Mouse (Mus musculus) olfactory bulb, adult 2 months (tissue): ENCODE data around the gene Jup.

Source experiments
- CTCF ChIP-seq: fragments of 200-500 bp; IDR thresholded peaks from 2 replicates; pipeline ENCODE4 v1.5.1; 2012; ENCODE audit warnings: low read depth, mild to moderate bottlenecking, low read length, moderate library complexity; ENCODE audit not compliant: insufficient read depth
- POLR2A ChIP-seq: fragments of 200-500 bp; IDR thresholded peaks from 2 replicates; pipeline ENCODE4 v1.6.1; 2012; ENCODE audit warnings: mild to moderate bottlenecking, low read depth, low read length, moderate library complexity; ENCODE audit not compliant: insufficient read depth

DNA sequence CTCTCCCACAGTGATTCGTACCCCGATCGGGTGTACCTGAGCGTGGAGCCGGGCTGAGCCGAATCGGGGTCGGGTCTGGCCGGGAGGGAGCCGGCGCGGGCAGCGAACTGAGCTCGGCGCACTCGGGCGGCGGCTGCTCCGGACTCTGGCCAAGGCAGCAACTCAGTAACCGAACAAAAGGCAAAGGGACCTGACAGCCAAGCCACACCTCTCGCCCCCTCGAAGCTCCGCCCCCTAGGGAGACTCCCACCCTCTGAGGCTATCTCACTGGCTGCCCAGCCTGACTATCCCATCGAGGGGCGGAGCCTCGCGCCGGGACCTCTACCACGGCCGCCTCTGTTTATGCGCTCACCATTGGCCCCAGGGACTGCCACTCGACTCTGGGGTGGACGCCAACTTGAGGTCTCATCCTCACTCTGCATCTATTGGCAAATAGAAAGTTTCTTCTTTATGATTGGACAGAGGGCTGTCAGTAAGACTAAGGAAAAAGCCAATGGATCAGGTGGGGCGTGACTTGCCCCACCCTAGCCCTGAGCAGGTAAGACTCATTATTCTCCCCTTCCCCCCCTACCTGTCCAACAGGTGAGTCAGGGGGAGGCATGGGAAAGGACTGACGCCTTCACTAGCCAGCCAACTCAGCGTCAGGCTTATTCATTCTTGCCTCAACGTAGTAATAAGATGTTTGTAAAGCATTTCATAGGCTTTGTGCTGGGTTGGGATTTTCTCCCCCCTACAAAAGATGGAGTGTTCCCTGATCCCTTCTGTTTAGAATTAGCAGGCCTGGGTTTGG lies at the start of gene Jup:
- TF ChIP-seq CTCF (no peak), POLR2A (peak; percentile 95)
